Mouse (Mus musculus) left cerebral cortex, adult 8-10 months (tissue): ENCODE data around the gene Gm14296. TPM values are rescaled to one million over a fixed set of nuclear protein-coding genes. Genes with fewer than 3 reads are reported as not detected.
"Not testable (repeated sequence)": the region's sequence is repeated elsewhere in the genome, so short reads cannot be mapped to it uniquely, and the experiment has no call there.

Source experiments
- DNase-seq, 2 experiments: peaks; one replicate each; pipeline ENCODE4 v3.0.0; 2022; ENCODE audit warnings: low spot score in 2 of 2
- total RNA-seq, 4 experiments: library from RNA; stranded (reverse); gene quantifications; 2 replicates each; pipeline ENCODE4 v1.2.4; 2022

The Gm14296 gene
- total RNA-seq, result 10 to 100 TPM; 15.0 to 25.2 (median 18.5) TPM

- not testable (repeated sequence) for DNase-seq
Measured at GRCm38 (mm10) chr2:176927709-176928108, at the start of gene Gm14296. Gene Gm14296, minus strand, starts transcription at chr2:176927809.

- not testable (repeated sequence) for DNase-seq
Measured at GRCm38 (mm10) chr2:176905464-176905863, 22.1 kb downstream of the Gm14296 start.

Other genes starting within 250 kb of the Gm14296 start
- gene Gm14305, start 219.5 kb downstream of the Gm14296 start, total RNA-seq, result 10 to 100 TPM; 26.3 to 32.2 (median 30.1) TPM
- gene Gm14295, start 129.2 kb downstream of the Gm14296 start, total RNA-seq, result 10 to 100 TPM; 18.7 to 32.5 (median 21.5) TPM
- gene Gm14408, start 96.7 kb downstream of the Gm14296 start, total RNA-seq, result not detected
- gene Gm14419, start 73.1 kb upstream of the Gm14296 start, total RNA-seq, result 10 to 100 TPM; 63.3 to 71.0 (median 66.7) TPM
- 1 to 10 TPM in 3 of 4 experiments, under 1 TPM in 1; 0.61 to 1.7 (median 1.1) TPM for gene Gm14401, start 146.5 kb upstream of the Gm14296 start, total RNA-seq